Mouse (Mus musculus) embryonic facial prominence, embryonic 11.5 days (tissue): Measurements from ENCODE around the gene Ankrd34a. TPM values are rescaled to one million over a fixed set of nuclear protein-coding genes. Genes with fewer than 3 reads are reported as not detected.

Experiments used
- ATAC-seq: fragments of 200-750 bp; cut with Nextera tagmentation; replicated peaks from 2 replicates; pipeline ENCODE4 v1.8.0; 2017; ENCODE audit warnings: low read depth; ENCODE audit not compliant: insufficient number of reproducible peaks, low FRiP score, low TSS enrichment
- DNase-seq: peaks from one replicate; pipeline ENCODE4 v3.0.0-alpha.2; 2015; ENCODE audit warnings: low spot score
- H3K27ac ChIP-seq: fragments of 300-500 bp; sonication (generic); replicated peaks from 2 replicates; pipeline ENCODE4 v1.5.1; 2014; ENCODE audit warnings: mild to moderate bottlenecking, low read depth, low read length, control low read depth
- H3K27me3 ChIP-seq: fragments of 300-500 bp; sonication (generic); 2 replicates; pipeline ENCODE4 v1.6.1; 2014; ENCODE audit warnings: mild to moderate bottlenecking, low read length, moderate library complexity, mixed read lengths; ENCODE audit not compliant: control insufficient read depth, insufficient read depth
- H3K36me3 ChIP-seq: fragments of 300-500 bp; sonication (generic); replicated peaks from 2 replicates; pipeline ENCODE4 v1.6.1; 2014; ENCODE audit warnings: low read depth, mild to moderate bottlenecking, low read length, moderate library complexity, mixed read lengths; ENCODE audit not compliant: control insufficient read depth, insufficient read depth
- H3K4me1 ChIP-seq: fragments of 300-500 bp; sonication (generic); 2 replicates; pipeline ENCODE4 v1.6.1; 2014; ENCODE audit warnings: low read length, mixed read lengths; ENCODE audit not compliant: control insufficient read depth, insufficient read depth
- H3K4me2 ChIP-seq: fragments of 300-500 bp; sonication (generic); 2 replicates; pipeline ENCODE4 v1.6.1; 2014; ENCODE audit warnings: low read depth, mild to moderate bottlenecking, control low read depth, low read length, moderate library complexity
- H3K4me3 ChIP-seq: fragments of 300-500 bp; sonication (generic); 2 replicates; pipeline ENCODE4 v1.5.1; 2014; ENCODE audit warnings: low read depth, low read length, control low read depth
- H3K9ac ChIP-seq: fragments of 300-500 bp; sonication (generic); replicated peaks from 2 replicates; pipeline ENCODE4 v1.6.1; 2014; ENCODE audit warnings: mild to moderate bottlenecking, control low read depth, low read length
- H3K9me3 ChIP-seq: fragments of 300-500 bp; sonication (generic); replicated peaks from 2 replicates; pipeline ENCODE4 v1.6.1; 2016; ENCODE audit warnings: mild to moderate bottlenecking, low read length, inconsistent platforms, mixed read lengths; ENCODE audit not compliant: control insufficient read depth
- WGBS: fragments of 180-500 bp; shearing (Covaris S2); extraction: QIAGEN DNeasy Blood & Tissue Kit; methylation state at CpG from one replicate; pipeline ENCODE4 v1.1.7; 2014; 5-methylcytosine and 5-hydroxymethylcytosine counted together
- polyA plus RNA-seq: library from polyadenylated mRNA; unstranded; fragments of >200 nt; fragmentation: Nextera tagmentation; extraction: Ambion mirVana; gene quantifications from 2 replicates; pipeline ENCODE4 v1.2.1, GENCODE M21; 2014

Ankrd34a gene
- polyA plus RNA-seq, 1 experiment from 2014 or later, result 0.90 TPM

GRCm38 (mm10) chr3:96565105-96565504, 31.3 kb upstream of the Ankrd34a start:
- Histone ChIP-seq H3K4me3 (no peak overlapping the region), H3K27ac (no peak overlapping the region)

GRCm38 (mm10) chr3:96566661-96567450, 29.6 kb upstream of the Ankrd34a start:
- no peak overlapping the region for H3K4me2 ChIP-seq
- 89% methylated on average over 8 of the region's 8 CpGs for WGBS
- DNase-seq (no peak), ATAC-seq (no peak)
- no peaks in the 10 kb centered on the region for H3K27me3 ChIP-seq
- H3K4me3 ChIP-seq, result no peak overlapping the region
- no peaks in the 10 kb centered on the region for H3K36me3 ChIP-seq
- H3K4me1 ChIP-seq, result no peaks in the 10 kb centered on the region
- H3K9ac ChIP-seq, result no peak overlapping the region
- H3K27ac ChIP-seq, result no peak overlapping the region
- no peaks in the 10 kb centered on the region for H3K9me3 ChIP-seq

More at GRCm38 (mm10) chr3:96565105-96565504, 31.3 kb upstream of the Ankrd34a start:
- no peaks in the 10 kb centered on the region; the same call in 1 of the 2 replicates for H3K36me3 ChIP-seq
- H3K4me1 ChIP-seq, result no peaks in the 10 kb centered on the region
- H3K27me3 ChIP-seq, result no peaks in the 10 kb centered on the region
- H3K4me2 ChIP-seq, result no peak overlapping the region
- H3K9ac ChIP-seq, result no peak overlapping the region
- H3K9me3 ChIP-seq, result no peaks in the 10 kb centered on the region
- 74% methylated on average over 3 of the region's 3 CpGs for WGBS
- no peak for ATAC-seq
- no peak for DNase-seq

GRCm38 (mm10) chr3:96568605-96569004, 27.8 kb upstream of the Ankrd34a start:
- Histone ChIP-seq H3K4me3 (no peak overlapping the region), H3K27ac (no peak overlapping the region), H3K9me3 (no peaks in the 10 kb centered on the region), H3K36me3 (no peaks in the 10 kb centered on the region), H3K9ac (no peak overlapping the region), H3K27me3 (no peaks in the 10 kb centered on the region), H3K4me1 (no peaks in the 10 kb centered on the region), H3K4me2 (no peak overlapping the region)
- 70% methylated on average over 8 of the region's 8 CpGs for WGBS
- DNase-seq (no peak), ATAC-seq (no peak)

GRCm38 (mm10) chr3:96569506-96569905, 26.9 kb upstream of the Ankrd34a start:
- 88% methylated on average over 13 of the region's 13 CpGs for WGBS
- no peak for ATAC-seq
- no peak for DNase-seq

GRCm38 (mm10) chr3:96569966-96570605, 26.4 kb upstream of the Ankrd34a start:
- DNase-seq, result no peak
- H3K9ac ChIP-seq, result no peak overlapping the region
- no peak overlapping the region for H3K27ac ChIP-seq
- no peaks in the 10 kb centered on the region for H3K36me3 ChIP-seq
- no peak overlapping the region for H3K4me2 ChIP-seq
- ATAC-seq, result no peak
- 86% methylated on average over 11 of the region's 11 CpGs for WGBS
- H3K9me3 ChIP-seq, result no peaks in the 10 kb centered on the region
- H3K4me3 ChIP-seq, result no peak overlapping the region
- no peaks in the 10 kb centered on the region for H3K4me1 ChIP-seq
- no peaks in the 10 kb centered on the region for H3K27me3 ChIP-seq

More at GRCm38 (mm10) chr3:96569506-96569905, 26.9 kb upstream of the Ankrd34a start:
- no peaks in the 10 kb centered on the region for H3K4me1 ChIP-seq
- no peak overlapping the region for H3K27ac ChIP-seq
- no peaks in the 10 kb centered on the region for H3K27me3 ChIP-seq
- H3K36me3 ChIP-seq, result no peaks in the 10 kb centered on the region
- no peaks in the 10 kb centered on the region for H3K9me3 ChIP-seq
- H3K4me2 ChIP-seq, result no peak overlapping the region
- H3K9ac ChIP-seq, result no peak overlapping the region
- no peak overlapping the region for H3K4me3 ChIP-seq

- DNase-seq (no peak), ATAC-seq (no peak)
- H3K9me3 ChIP-seq, result no peaks in the 10 kb centered on the region
- no peak overlapping the region for H3K4me2 ChIP-seq
- H3K9ac ChIP-seq, result no peak overlapping the region
- no peak overlapping the region for H3K27ac ChIP-seq
- no peaks in the 10 kb centered on the region for H3K36me3 ChIP-seq
- 68% methylated on average over 7 of the region's 7 CpGs for WGBS
- H3K27me3 ChIP-seq, result no peaks in the 10 kb centered on the region
- H3K4me3 ChIP-seq, result no peak overlapping the region
- H3K4me1 ChIP-seq, result no peaks in the 10 kb centered on the region
Measured at GRCm38 (mm10) chr3:96570643-96571042, 25.8 kb upstream of the Ankrd34a start.

GRCm38 (mm10) chr3:96571336-96571735, 25.1 kb upstream of the Ankrd34a start:
- Histone ChIP-seq H3K36me3 (no peaks in the 10 kb centered on the region), H3K4me1 (no peaks in the 10 kb centered on the region), H3K4me3 (no peak overlapping the region), H3K27me3 (no peaks in the 10 kb centered on the region), H3K27ac (no peak overlapping the region), H3K9ac (no peak overlapping the region), H3K9me3 (no peaks in the 10 kb centered on the region), H3K4me2 (no peak overlapping the region)
- WGBS, result 78% methylated on average over 2 of the region's 2 CpGs
- ATAC-seq (no peak), DNase-seq (no peak)
